Mouse (Mus musculus) E14TG2a.4 (cell line): ENCODE data around the gene Atp10a.

Experiments
- CTCF ChIP-seq: conservative IDR thresholded peaks from 2 replicates; pipeline ENCODE4 v1.5.1; 2014; ENCODE audit warnings: low read length
- NANOG ChIP-seq: IDR thresholded peaks from 2 replicates; pipeline ENCODE4 v1.6.1; 2014; ENCODE audit warnings: borderline replicate concordance, low read length, mixed read lengths
- POU5F1 ChIP-seq: IDR thresholded peaks from 2 replicates; pipeline ENCODE4 v1.6.1; 2014; ENCODE audit warnings: low read length, borderline replicate concordance

- TF ChIP-seq CTCF (no peak), NANOG (no peak), POU5F1 (no peak)
These were observed 86.0 kb downstream of the Atp10a start for GRCm38 (mm10) chr7:58742009-58742408.
